Mouse (Mus musculus) G1E-ER4 (cell line): Measurements from ENCODE around the gene Chd1. TPM values are rescaled to one million over a fixed set of nuclear protein-coding genes. Genes with fewer than 3 reads are reported as not detected.

Experiments
- GATA1 ChIP-seq: IDR thresholded peaks from one replicate; pipeline ENCODE4 v1.8.0; 2012; ENCODE audit warnings: low read length, inconsistent platforms
- polyA plus RNA-seq: library from polyadenylated mRNA; stranded (reverse); fragments of >175 nt; gene quantifications from 2 replicates; pipeline ENCODE4 v1.2.3, GENCODE M21; 2012

Gene Chd1
- polyA plus RNA-seq, 1 experiment: 118 TPM

- no peak for TF ChIP-seq GATA1
These were observed 85.9 kb downstream of the Chd1 start for GRCm38 (mm10) chr17:15790716-15791115.

- no peak for TF ChIP-seq GATA1
These were observed 94.5 kb downstream of the Chd1 start for GRCm38 (mm10) chr17:15799195-15799793.

GRCm38 (mm10) chr17:15804008-15804812 is 99.4 kb downstream of the Chd1 start:
- TF ChIP-seq GATA1: no peak

GRCm38 (mm10) chr17:15807295-15807984 is 102.7 kb downstream of the Chd1 start:
- no peak for TF ChIP-seq GATA1

- TF ChIP-seq GATA1: no peak
These were observed 103.2 kb downstream of the Chd1 start for GRCm38 (mm10) chr17:15808015-15808414.

GRCm38 (mm10) chr17:15808468-15809374 is 104.0 kb downstream of the Chd1 start:
- TF ChIP-seq GATA1: no peak

GRCm38 (mm10) chr17:15809949-15810348 is 105.2 kb downstream of the Chd1 start:
- TF ChIP-seq GATA1: no peak

GRCm38 (mm10) chr17:15812136-15812778 is 107.5 kb downstream of the Chd1 start:
- no peak for TF ChIP-seq GATA1

- no peak for TF ChIP-seq GATA1
These were observed 109.0 kb downstream of the Chd1 start for GRCm38 (mm10) chr17:15813658-15814212.

- no peak for TF ChIP-seq GATA1
These were observed 110.7 kb downstream of the Chd1 start for GRCm38 (mm10) chr17:15815312-15816018.

- no peak for TF ChIP-seq GATA1
These were observed 111.8 kb downstream of the Chd1 start for GRCm38 (mm10) chr17:15816379-15817095.

GRCm38 (mm10) chr17:15817096-15817450 is 112.3 kb downstream of the Chd1 start:
- TF ChIP-seq GATA1: no peak

GRCm38 (mm10) chr17:15817634-15818033 is 112.9 kb downstream of the Chd1 start:
- no peak for TF ChIP-seq GATA1
